Mouse (Mus musculus) gastrocnemius, adult 2 months (tissue): ENCODE data around the gene Bbox1. TPM values are rescaled to one million over a fixed set of nuclear protein-coding genes. Genes with fewer than 3 reads are reported as not detected.
A peak's percentile ranks its signal among the peaks of the same experiment; 100 is the strongest.

Experiments used
- DNase-seq: peaks from one replicate; pipeline ENCODE4 v3.0.0; 2022
- H3K27ac ChIP-seq: fragments of 200-600 bp; 2 replicates; pipeline ENCODE4 v1.8.1; 2022; ENCODE audit warnings: mild to moderate bottlenecking
- H3K4me3 ChIP-seq: fragments of 200-600 bp; 2 replicates; pipeline ENCODE4 v1.8.1; 2022; ENCODE audit warnings: mild to moderate bottlenecking, moderate library complexity
- CTCF ChIP-seq: fragments of 200-600 bp; IDR thresholded peaks from 2 replicates; pipeline ENCODE4 v1.8.1; 2022; ENCODE audit warnings: antibody characterized with exemption, mild to moderate bottlenecking, moderate library complexity
- intact Hi-C: fragments of 180-260 bp; cut with DNase I; formaldehyde crosslinking; loops from one replicate; pipeline ENCODE4 v1.15.1; 2025
- total RNA-seq, 2 experiments: library from RNA; stranded (reverse); gene quantifications; 2 replicates each; pipeline ENCODE4 v1.2.3; 2021

The Bbox1 gene
- total RNA-seq, 2 experiments from 2014 or later, result 0.08 TPM; not detected in 1

DNA sequence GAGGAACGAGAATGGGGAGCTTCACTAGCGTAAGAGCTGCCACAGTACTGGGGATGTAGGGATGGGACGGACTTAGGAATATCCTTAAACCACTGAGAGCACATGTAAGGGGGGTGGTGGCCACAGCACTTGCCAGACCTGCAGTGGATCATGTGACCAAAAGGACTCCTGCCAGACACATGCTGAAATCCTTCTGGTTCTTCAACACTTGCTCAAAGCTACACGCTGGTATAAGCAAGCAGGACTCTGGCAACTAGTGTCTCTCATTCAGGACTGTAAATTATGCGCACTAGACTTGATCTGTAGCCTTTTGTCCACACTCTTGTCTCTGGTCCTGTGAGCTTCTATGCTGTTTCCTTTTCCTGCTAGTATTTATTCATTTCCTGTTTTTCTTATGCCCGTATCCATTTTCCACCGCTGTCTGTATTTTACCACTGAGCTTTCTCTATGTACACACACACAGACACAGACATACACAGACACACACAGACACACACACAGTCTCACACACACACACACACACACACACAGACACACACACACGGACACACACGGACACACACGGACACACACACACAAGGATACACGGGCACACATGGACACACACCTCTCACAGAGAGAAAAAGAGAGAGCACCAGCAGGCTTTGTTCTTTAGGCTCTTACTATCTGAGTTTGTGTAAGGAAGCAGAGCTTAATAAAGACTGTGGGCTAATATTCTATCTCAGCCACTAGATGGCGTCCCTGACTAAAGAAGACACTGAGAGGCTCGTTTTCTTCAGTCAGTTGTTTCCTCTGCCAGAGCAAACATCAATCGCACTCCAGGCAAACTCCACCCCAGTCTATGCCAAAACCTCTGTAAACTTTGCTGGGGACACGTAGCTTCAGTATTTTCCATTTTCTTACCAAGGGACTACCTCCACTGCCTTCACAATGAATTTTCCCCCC is 84.9 kb downstream of the Bbox1 start:
- no peak overlapping the region for H3K4me3 ChIP-seq
- DNase-seq, result peak; percentile 43
- intact Hi-C loops, result loop anchor here (1.0 to 5.0 kb wide), 2 partner anchors 133 to 336 kb away; partner anchors contain the start of gene Fibin

DNA sequence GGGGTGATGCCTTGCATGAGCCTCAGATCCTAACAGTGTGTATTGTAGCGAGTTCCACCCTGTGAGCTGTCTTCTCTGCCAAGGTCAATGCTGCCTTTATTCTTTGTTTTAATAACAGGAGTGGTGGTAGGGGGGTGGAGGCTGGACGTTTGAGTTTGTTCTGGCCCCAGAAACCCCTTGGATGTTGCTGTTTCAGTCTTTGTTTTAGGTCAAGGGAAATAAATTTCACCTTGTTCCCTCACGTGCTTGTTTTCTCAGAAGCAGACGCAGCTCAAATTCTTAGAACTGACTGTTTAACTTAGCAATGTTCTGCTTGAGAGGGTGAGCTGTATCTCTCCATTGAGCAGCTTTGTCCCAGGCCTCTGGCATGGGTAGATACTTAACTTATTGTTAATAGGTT is 87.9 kb downstream of the Bbox1 start:
- no peak for TF ChIP-seq CTCF
- DNase-seq, result no peak
- no peak overlapping the region for H3K4me3 ChIP-seq
- no peak overlapping the region for H3K27ac ChIP-seq
- intact Hi-C loops, result loop anchor here (5.0 kb wide), 1 partner anchor 136 kb away; the partner anchor contains the start of gene Fibin

More for the DNA sequence above, 84.9 kb downstream of the Bbox1 start:
- H3K27ac ChIP-seq, result no peak overlapping the region
- peak; percentile 85 for TF ChIP-seq CTCF

DNA sequence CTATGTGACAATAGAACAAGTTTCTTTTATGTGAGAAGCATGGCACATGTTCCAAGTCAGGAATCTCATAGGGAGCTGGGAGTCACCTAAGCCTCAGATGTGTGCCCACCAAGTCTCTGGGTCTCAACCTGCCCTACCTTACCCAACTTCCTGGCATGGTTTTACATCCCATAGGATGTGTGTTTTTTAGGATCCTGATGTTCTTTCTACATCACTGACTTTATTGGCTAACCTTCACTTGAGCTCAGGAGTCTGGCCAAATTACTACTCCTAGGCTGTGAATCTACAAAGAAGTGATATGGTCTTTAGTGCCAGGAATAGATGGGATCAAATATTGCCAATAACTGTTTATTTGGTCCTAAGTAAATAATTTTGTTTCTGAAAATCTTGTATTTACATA is 88.4 kb downstream of the Bbox1 start:
- intact Hi-C loops, result loop anchor here (5.0 kb wide), 1 partner anchor 136 kb away; the partner anchor contains the start of gene Fibin
- DNase-seq, result no peak
- Histone ChIP-seq H3K4me3 (no peak overlapping the region), H3K27ac (no peak overlapping the region)
- TF ChIP-seq CTCF, result no peak

DNA sequence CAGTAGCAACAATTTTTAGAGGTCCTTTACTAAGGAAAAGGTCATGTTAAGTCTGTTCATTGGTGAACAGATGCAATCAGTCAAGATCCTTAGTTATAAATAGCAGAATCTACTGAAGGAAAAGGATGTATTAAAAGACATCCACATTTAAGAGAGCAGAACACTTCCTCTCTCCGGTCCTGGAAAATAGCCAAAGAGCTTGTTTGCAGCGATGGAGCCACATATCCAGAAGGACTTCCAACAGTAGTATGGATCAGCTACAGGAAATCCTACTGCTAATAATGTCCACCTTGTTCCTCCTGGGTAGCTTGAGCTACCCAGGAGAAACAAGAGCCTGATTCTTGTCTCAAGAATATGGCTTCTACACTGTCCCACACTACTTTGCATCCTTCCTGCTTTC is 91.6 kb downstream of the Bbox1 start:
- Histone ChIP-seq H3K4me3 (no peak overlapping the region), H3K27ac (no peak overlapping the region)
- intact Hi-C loops, result no loop called here
- no peak for TF ChIP-seq CTCF
- DNase-seq, result no peak

DNA sequence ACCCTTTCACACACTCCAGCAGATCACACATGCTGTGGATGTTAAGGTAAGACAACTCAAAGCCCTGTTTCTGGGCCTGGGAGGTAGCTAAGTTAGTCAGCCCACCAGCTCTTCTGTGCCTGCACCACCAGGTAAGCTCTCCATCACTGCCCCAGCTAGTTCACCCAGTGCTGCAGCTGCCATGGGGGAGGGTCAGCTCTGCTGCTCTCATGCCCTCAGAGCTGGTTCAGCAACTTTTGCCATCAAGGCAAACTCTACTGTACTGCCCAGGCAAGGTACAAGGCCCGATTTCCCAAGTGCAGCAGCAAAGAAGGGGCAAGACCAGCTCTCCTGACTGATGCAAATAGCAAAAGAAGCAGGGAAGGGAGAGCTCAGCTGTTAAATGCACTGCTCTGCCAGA is 93.9 kb downstream of the Bbox1 start:
- H3K27ac ChIP-seq, result no peak overlapping the region
- H3K4me3 ChIP-seq, result no peak overlapping the region
- no peak for TF ChIP-seq CTCF
- no peak for DNase-seq
- intact Hi-C loops, result no loop called here

DNA sequence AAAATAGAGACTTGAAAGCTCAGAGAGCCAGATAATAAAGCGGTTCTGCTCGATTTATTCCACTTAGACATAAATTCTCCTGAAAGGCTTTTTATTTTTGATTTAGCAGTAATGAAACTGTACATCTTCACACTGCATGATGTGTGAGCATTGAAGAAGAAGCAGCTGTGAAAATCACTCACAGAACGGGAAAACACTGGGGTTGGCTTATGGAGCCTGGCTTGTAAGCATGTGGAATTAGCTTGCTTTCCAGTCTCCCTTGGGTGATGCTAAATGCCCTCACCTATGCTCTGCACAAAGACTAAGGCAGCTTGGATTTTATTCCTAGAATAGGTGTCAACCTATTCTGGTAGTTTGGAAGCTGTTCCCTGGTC is 98.7 kb downstream of the Bbox1 start:
- no peak for DNase-seq
- intact Hi-C loops, result no loop called here
- TF ChIP-seq CTCF, result no peak
- no peak overlapping the region for H3K27ac ChIP-seq
- H3K4me3 ChIP-seq, result no peak overlapping the region

DNA sequence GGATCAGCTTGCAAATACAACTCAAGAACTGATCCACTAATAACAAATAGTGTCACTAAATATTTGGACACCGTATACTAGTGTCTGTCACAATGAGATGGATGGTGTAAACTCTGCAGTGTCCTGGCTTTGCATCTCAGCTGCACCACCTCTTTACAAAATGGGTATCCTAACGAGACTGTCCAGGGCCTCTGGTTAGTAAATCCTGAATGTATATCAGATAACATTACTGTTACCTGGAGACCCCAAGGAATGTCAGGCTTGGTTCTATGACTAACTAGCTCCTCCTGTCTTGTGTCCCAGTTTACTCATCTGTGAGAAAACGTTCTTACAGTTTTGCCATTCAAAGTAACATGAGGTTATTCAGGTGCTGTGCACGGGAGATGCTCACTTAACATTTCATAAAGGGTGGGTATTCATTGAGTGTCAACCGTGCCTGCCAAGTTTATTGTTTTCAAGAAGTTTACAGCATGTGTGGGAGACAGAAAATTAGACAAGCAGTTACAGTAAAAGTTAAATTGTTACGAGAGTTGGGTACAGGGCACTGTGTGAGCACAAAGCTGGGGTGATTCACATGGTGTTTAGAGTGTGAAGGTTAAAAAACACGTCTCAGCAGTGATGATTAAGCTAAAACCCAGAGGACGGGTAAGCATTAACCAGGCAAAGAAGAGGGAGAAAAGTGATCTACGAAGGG is 99.2 kb downstream of the Bbox1 start:
- H3K4me3 ChIP-seq, result no peak overlapping the region
- no peak for DNase-seq
- no peak overlapping the region for H3K27ac ChIP-seq
- TF ChIP-seq CTCF, result no peak
- intact Hi-C loops, result no loop called here

DNA sequence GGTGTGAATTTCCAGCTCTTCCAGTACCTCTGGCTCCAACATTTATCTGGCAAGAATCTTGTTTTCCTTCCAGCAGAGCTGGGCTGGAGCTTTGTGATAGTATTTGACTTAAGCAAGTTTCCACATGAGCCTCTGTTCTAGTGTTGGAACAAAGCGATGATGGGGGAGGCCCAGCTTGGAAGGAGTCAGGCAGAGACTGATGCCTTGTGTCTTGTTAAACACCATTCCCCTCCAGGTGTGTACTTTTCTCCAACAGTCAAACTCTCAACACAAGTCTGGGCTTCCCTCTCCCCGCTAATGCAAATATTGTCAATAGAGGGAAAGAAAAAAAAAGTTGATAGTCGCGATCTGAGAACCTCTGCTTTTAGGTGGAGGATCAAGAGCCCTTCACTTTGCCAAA is 100.1 kb downstream of the Bbox1 start:
- H3K4me3 ChIP-seq, result no peak overlapping the region
- peak; percentile 22 for DNase-seq
- peak overlapping the region; percentile 24; the same call in 1 of the 2 replicates for H3K27ac ChIP-seq
- intact Hi-C loops, result no loop called here
- TF ChIP-seq CTCF, result no peak

Other genes starting within 250 kb of the Bbox1 start
- 10 to 100 TPM; 21.1 to 24.1 TPM for gene Fibin, start 48.6 kb upstream of the Bbox1 start, total RNA-seq